Mouse (Mus musculus) embryo, embryonic 9.5 days (tissue): ENCODE measurements around the gene Tmed1.
"Not testable (repeated sequence)": the region's sequence is repeated elsewhere in the genome, so short reads cannot be mapped to it uniquely, and the experiment has no call there.

Experiments used
- DNase-seq: peaks from one replicate; pipeline ENCODE4 v3.0.0-alpha.2; 2017; ENCODE audit errors: extremely low spot score

Tmed1 gene

GRCm38 (mm10) chr9:21509772-21510688, at the start of gene Tmed1:
Gene Tmed1, minus strand, starts transcription at chr9:21510252.
- peak; percentile 97 for DNase-seq

GRCm38 (mm10) chr9:21559151-21559550, 49.1 kb upstream of the Tmed1 start:
- DNase-seq: no peak

GRCm38 (mm10) chr9:21558366-21558765, 48.3 kb upstream of the Tmed1 start:
- no peak for DNase-seq

- DNase-seq: no peak
Observed at GRCm38 (mm10) chr9:21557556-21557955, 47.5 kb upstream of the Tmed1 start.

- DNase-seq: no peak
Observed at GRCm38 (mm10) chr9:21556996-21557395, 46.9 kb upstream of the Tmed1 start.

- no peak for DNase-seq
Observed at GRCm38 (mm10) chr9:21555198-21555742, 45.2 kb upstream of the Tmed1 start.

GRCm38 (mm10) chr9:21553607-21554273, 43.7 kb upstream of the Tmed1 start:
- no peak for DNase-seq

- no peak for DNase-seq
Observed at GRCm38 (mm10) chr9:21551049-21551448, 41.0 kb upstream of the Tmed1 start.

GRCm38 (mm10) chr9:21547075-21547941, 37.3 kb upstream of the Tmed1 start:
- DNase-seq: peak; percentile 73

- no peak for DNase-seq
Observed at GRCm38 (mm10) chr9:21546789-21547074, 36.7 kb upstream of the Tmed1 start, which contains the start of gene Carm1. Gene Carm1, plus strand, starts transcription at chr9:21546894.

- DNase-seq: peak; percentile 100
Observed at GRCm38 (mm10) chr9:21545916-21546788, 36.1 kb upstream of the Tmed1 start.

GRCm38 (mm10) chr9:21545351-21545915, 35.4 kb upstream of the Tmed1 start:
- no peak for DNase-seq

GRCm38 (mm10) chr9:21542001-21542400, 31.9 kb upstream of the Tmed1 start:
- DNase-seq: not testable (repeated sequence)

- no peak for DNase-seq
Observed at GRCm38 (mm10) chr9:21539981-21540753, 30.1 kb upstream of the Tmed1 start.

- no peak for DNase-seq
Observed at GRCm38 (mm10) chr9:21537009-21537408, 27.0 kb upstream of the Tmed1 start.

- no peak for DNase-seq
Observed at GRCm38 (mm10) chr9:21536501-21536900, 26.4 kb upstream of the Tmed1 start.

GRCm38 (mm10) chr9:21527917-21528324, 17.9 kb upstream of the Tmed1 start:
- no peak for DNase-seq

GRCm38 (mm10) chr9:21527100-21527801, 17.2 kb upstream of the Tmed1 start:
- no peak for DNase-seq

- no peak for DNase-seq
Observed at GRCm38 (mm10) chr9:21526634-21526944, 16.5 kb upstream of the Tmed1 start.
